Mouse (Mus musculus) embryonic facial prominence, embryonic 11.5 days (tissue): ENCODE data around the gene Wdr70. TPM values are rescaled to one million over a fixed set of nuclear protein-coding genes. Genes with fewer than 3 reads are reported as not detected.

Source experiments
- ATAC-seq: fragments of 200-750 bp; cut with Nextera tagmentation; replicated peaks from 2 replicates; pipeline ENCODE4 v1.8.0; 2017; ENCODE audit warnings: low read depth; ENCODE audit not compliant: insufficient number of reproducible peaks, low FRiP score, low TSS enrichment
- DNase-seq: peaks from one replicate; pipeline ENCODE4 v3.0.0-alpha.2; 2015; ENCODE audit warnings: low spot score
- H3K27ac ChIP-seq: fragments of 300-500 bp; sonication (generic); replicated peaks from 2 replicates; pipeline ENCODE4 v1.5.1; 2014; ENCODE audit warnings: mild to moderate bottlenecking, low read depth, low read length, control low read depth
- H3K27me3 ChIP-seq: fragments of 300-500 bp; sonication (generic); 2 replicates; pipeline ENCODE4 v1.6.1; 2014; ENCODE audit warnings: mild to moderate bottlenecking, low read length, moderate library complexity, mixed read lengths; ENCODE audit not compliant: control insufficient read depth, insufficient read depth
- H3K36me3 ChIP-seq: fragments of 300-500 bp; sonication (generic); replicated peaks from 2 replicates; pipeline ENCODE4 v1.6.1; 2014; ENCODE audit warnings: low read depth, mild to moderate bottlenecking, low read length, moderate library complexity, mixed read lengths; ENCODE audit not compliant: control insufficient read depth, insufficient read depth
- H3K4me1 ChIP-seq: fragments of 300-500 bp; sonication (generic); 2 replicates; pipeline ENCODE4 v1.6.1; 2014; ENCODE audit warnings: low read length, mixed read lengths; ENCODE audit not compliant: control insufficient read depth, insufficient read depth
- H3K4me2 ChIP-seq: fragments of 300-500 bp; sonication (generic); 2 replicates; pipeline ENCODE4 v1.6.1; 2014; ENCODE audit warnings: low read depth, mild to moderate bottlenecking, control low read depth, low read length, moderate library complexity
- H3K4me3 ChIP-seq: fragments of 300-500 bp; sonication (generic); 2 replicates; pipeline ENCODE4 v1.5.1; 2014; ENCODE audit warnings: low read depth, low read length, control low read depth
- H3K9ac ChIP-seq: fragments of 300-500 bp; sonication (generic); replicated peaks from 2 replicates; pipeline ENCODE4 v1.6.1; 2014; ENCODE audit warnings: mild to moderate bottlenecking, control low read depth, low read length
- H3K9me3 ChIP-seq: fragments of 300-500 bp; sonication (generic); replicated peaks from 2 replicates; pipeline ENCODE4 v1.6.1; 2016; ENCODE audit warnings: mild to moderate bottlenecking, low read length, inconsistent platforms, mixed read lengths; ENCODE audit not compliant: control insufficient read depth
- WGBS: fragments of 180-500 bp; shearing (Covaris S2); extraction: QIAGEN DNeasy Blood & Tissue Kit; methylation state at CpG from one replicate; pipeline ENCODE4 v1.1.7; 2014; 5-methylcytosine and 5-hydroxymethylcytosine counted together
- polyA plus RNA-seq: library from polyadenylated mRNA; unstranded; fragments of >200 nt; fragmentation: Nextera tagmentation; extraction: Ambion mirVana; gene quantifications from 2 replicates; pipeline ENCODE4 v1.2.1, GENCODE M21; 2014

Gene Wdr70
- polyA plus RNA-seq, 1 experiment from 2014 or later, result 68.8 TPM

- no peaks in the 10 kb centered on the region; the same call in 1 of the 2 replicates for H3K36me3 ChIP-seq
- DNase-seq (no peak), ATAC-seq (no peak)
- no peaks in the 10 kb centered on the region for H3K4me1 ChIP-seq
- H3K27ac ChIP-seq, result no peak overlapping the region
- no peak overlapping the region for H3K9ac ChIP-seq
- 74% methylated on average over 6 of the region's 6 CpGs for WGBS
- no peaks in the 10 kb centered on the region for H3K27me3 ChIP-seq
- H3K4me3 ChIP-seq, result no peak overlapping the region
- H3K9me3 ChIP-seq, result no peaks in the 10 kb centered on the region
- no peak overlapping the region for H3K4me2 ChIP-seq
Observed at GRCm38 (mm10) chr15:7993721-7994120, 105.3 kb downstream of the Wdr70 start.

DNA sequence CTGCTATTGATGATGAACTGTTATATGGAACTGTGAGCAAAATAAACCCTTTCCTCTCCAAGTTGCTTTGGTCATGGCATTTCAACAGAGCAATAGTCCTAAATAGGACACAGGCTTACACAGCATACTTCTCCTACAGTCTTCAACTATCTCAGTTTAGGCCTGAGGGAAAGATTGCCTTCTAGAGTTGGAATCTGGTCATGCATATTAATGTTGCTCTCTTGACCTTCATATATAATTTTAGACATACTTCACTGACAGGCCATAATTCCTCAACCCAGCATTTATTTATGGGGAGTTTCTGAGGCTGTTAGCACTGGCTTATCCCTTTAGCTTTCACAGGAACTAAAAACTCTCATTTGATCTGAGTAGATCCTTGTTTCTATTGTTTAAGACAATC is 108.9 kb downstream of the Wdr70 start:
- DNase-seq (no peak), ATAC-seq (no peak)
- Histone ChIP-seq H3K27ac (no peak overlapping the region), H3K4me3 (no peak overlapping the region), H3K36me3 (no peaks in the 10 kb centered on the region; the same call in 1 of the 2 replicates), H3K9ac (no peak overlapping the region), H3K4me1 (no peaks in the 10 kb centered on the region), H3K4me2 (no peak overlapping the region), H3K9me3 (no peaks in the 10 kb centered on the region), H3K27me3 (no peaks in the 10 kb centered on the region)

GRCm38 (mm10) chr15:7987374-7987773 is 111.6 kb downstream of the Wdr70 start:
- H3K27me3 ChIP-seq, result no peaks in the 10 kb centered on the region
- H3K4me3 ChIP-seq, result no peak overlapping the region
- DNase-seq, result no peak
- H3K4me1 ChIP-seq, result no peaks in the 10 kb centered on the region
- H3K4me2 ChIP-seq, result no peak overlapping the region
- H3K9me3 ChIP-seq, result no peaks in the 10 kb centered on the region
- no peak overlapping the region for H3K9ac ChIP-seq
- no peaks in the 10 kb centered on the region for H3K36me3 ChIP-seq
- WGBS, result 91% methylated on average over 8 of the region's 8 CpGs
- no peak overlapping the region for H3K27ac ChIP-seq
- no peak for ATAC-seq

GRCm38 (mm10) chr15:7986274-7986673 is 112.7 kb downstream of the Wdr70 start:
- H3K9me3 ChIP-seq, result no peaks in the 10 kb centered on the region
- peak; percentile 46 for DNase-seq
- no peak overlapping the region for H3K4me2 ChIP-seq
- no peaks in the 10 kb centered on the region for H3K4me1 ChIP-seq
- no peak overlapping the region for H3K27ac ChIP-seq
- H3K36me3 ChIP-seq, result no peaks in the 10 kb centered on the region
- 43% methylated on average over 6 of the region's 6 CpGs for whole genome bisulfite sequencing
- ATAC-seq, result no peak
- H3K27me3 ChIP-seq, result no peaks in the 10 kb centered on the region
- no peak overlapping the region for H3K4me3 ChIP-seq
- H3K9ac ChIP-seq, result no peak overlapping the region

DNA sequence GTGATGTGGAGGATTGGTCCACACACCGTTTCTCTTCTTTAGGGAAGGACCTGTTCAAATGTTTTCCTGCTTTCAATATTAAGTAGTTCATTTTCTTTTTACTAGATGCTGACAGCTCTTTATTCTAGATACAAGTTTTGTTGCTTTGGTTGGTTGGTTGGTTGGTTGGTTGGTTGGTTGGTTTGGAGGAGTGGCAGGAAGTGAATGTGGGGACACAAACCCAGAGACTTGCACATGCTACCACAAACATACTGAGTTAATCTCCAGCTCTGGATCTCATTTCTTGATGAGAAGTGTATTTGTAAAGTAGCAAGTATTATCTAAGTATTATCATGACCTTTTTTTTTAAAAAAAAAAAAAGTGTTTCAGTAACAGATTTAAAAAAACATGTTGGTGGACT is 120.4 kb downstream of the Wdr70 start:
- H3K27me3 ChIP-seq, result no peaks in the 10 kb centered on the region
- no peak overlapping the region for H3K27ac ChIP-seq
- DNase-seq (no peak), ATAC-seq (no peak)
- H3K36me3 ChIP-seq, result no peaks in the 10 kb centered on the region
- H3K4me2 ChIP-seq, result no peak overlapping the region
- WGBS, result 93% methylated on average over 1 of the region's 1 CpGs
- H3K4me1 ChIP-seq, result no peaks in the 10 kb centered on the region
- H3K9ac ChIP-seq, result no peak overlapping the region
- H3K9me3 ChIP-seq, result no peaks in the 10 kb centered on the region
- no peak overlapping the region for H3K4me3 ChIP-seq

GRCm38 (mm10) chr15:7976775-7977174 is 122.2 kb downstream of the Wdr70 start:
- Histone ChIP-seq H3K9ac (no peak overlapping the region), H3K4me1 (no peaks in the 10 kb centered on the region), H3K27me3 (no peaks in the 10 kb centered on the region), H3K9me3 (no peaks in the 10 kb centered on the region), H3K27ac (no peak overlapping the region), H3K4me3 (no peak overlapping the region), H3K4me2 (no peak overlapping the region), H3K36me3 (no peaks in the 10 kb centered on the region)
- ATAC-seq (no peak), DNase-seq (no peak)
- 55% methylated on average over 9 of the region's 9 CpGs for WGBS

GRCm38 (mm10) chr15:7974368-7974767 is 124.6 kb downstream of the Wdr70 start:
- Histone ChIP-seq H3K9me3 (no peaks in the 10 kb centered on the region), H3K4me1 (no peaks in the 10 kb centered on the region), H3K4me2 (no peak overlapping the region), H3K4me3 (no peak overlapping the region), H3K27ac (no peak overlapping the region), H3K9ac (no peak overlapping the region), H3K36me3 (no peaks in the 10 kb centered on the region), H3K27me3 (no peaks in the 10 kb centered on the region)
- WGBS, result 85% methylated on average over 8 of the region's 8 CpGs
- DNase-seq, result no peak
- no peak for ATAC-seq

DNA sequence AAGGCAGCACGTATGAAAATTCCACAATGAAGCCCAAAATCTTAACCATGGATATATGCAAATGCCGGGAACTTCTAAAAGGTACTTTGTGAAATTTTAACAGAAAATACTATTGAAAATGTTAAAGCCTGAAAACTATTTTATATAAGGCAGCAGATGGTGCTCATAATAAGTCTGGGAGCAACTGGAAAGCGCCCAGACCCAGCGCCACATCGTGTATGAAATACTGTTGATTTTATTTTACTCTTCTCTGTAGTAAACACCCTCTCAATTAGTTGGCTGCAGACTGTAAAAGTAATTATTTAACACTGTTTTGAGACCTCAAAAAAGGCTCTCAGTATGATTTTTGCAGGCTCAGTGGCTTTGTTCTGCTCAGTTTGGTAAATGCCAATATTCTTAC is 126.5 kb downstream of the Wdr70 start:
- no peaks in the 10 kb centered on the region for H3K9me3 ChIP-seq
- no peaks in the 10 kb centered on the region for H3K4me1 ChIP-seq
- no peaks in the 10 kb centered on the region for H3K27me3 ChIP-seq
- no peak overlapping the region for H3K4me2 ChIP-seq
- DNase-seq (no peak), ATAC-seq (no peak)
- H3K36me3 ChIP-seq, result no peaks in the 10 kb centered on the region
- H3K9ac ChIP-seq, result no peak overlapping the region
- H3K4me3 ChIP-seq, result no peak overlapping the region
- 90% methylated on average over 5 of the region's 5 CpGs for WGBS
- no peak overlapping the region for H3K27ac ChIP-seq
